12 mouse cellular contexts compared by ENCODE assay signal in genomic region chr17:25663213-25663835, GRCm38 (mm10). TPM values are rescaled to one million over a fixed set of nuclear protein-coding genes. Genes with fewer than 3 reads are reported as not detected.
A peak's percentile ranks its signal among the peaks of the same experiment; 100 is the strongest.
DNase-seq lines count a peak whose midpoint lies in the region; ATAC-seq lines count a peak whose summit lies in the region.
"Had no signal": no experiment of that assay in that cellular context is flagged by ENCODE, and none has a peak within 500 bp of the region (broad histone marks: within the 10 kb centered on the region; RNA-seq: fewer than 3 reads in every experiment).

No protein-coding gene starts in this region.

- H3K36me3 ChIP-seq in embryonic facial prominence, embryonic 10.5 days (replicated peaks): peaks cover 26% of the 10 kb centered on the region
- H3K36me3 ChIP-seq in embryonic facial prominence, embryonic 13.5 days: peaks cover 18% of the 10 kb centered on the region
- H3K36me3 ChIP-seq in limb, embryonic 10.5 days: peaks cover 15% of the 10 kb centered on the region

- 59% methylated on average over 12 of the region's 12 CpGs for WGBS in embryonic facial prominence, embryonic 10.5 days
- 44% methylated on average over 12 of the region's 12 CpGs for WGBS in embryonic facial prominence, embryonic 13.5 days
- WGBS in limb, embryonic 10.5 days: 58% methylated on average over 12 of the region's 12 CpGs

- DNase-seq in layer of hippocampus, adult 9-11 months: peak; percentile 81
- no peak for DNase-seq in layer of hippocampus, adult 9-10 months (ENCODE audit: low spot score)
- no peak for DNase-seq in embryonic facial prominence, embryonic 10.5 days (ENCODE audit: low spot score)
- no peak for DNase-seq in limb, embryonic 10.5 days (ENCODE audit: low spot score)
- no peak for DNase-seq in ovary, postnatal 10 days (ENCODE audit: low spot score)
- DNase-seq: gastrocnemius, postnatal 36 days; kidney, adult 11 months; lung, embryonic 14.5 days had no signal

- peak overlapping the region; percentile 68 for H3K27ac ChIP-seq in embryonic facial prominence, embryonic 10.5 days (replicated peaks)
- H3K27ac ChIP-seq in embryonic facial prominence, embryonic 13.5 days: peak overlapping the region; percentile 75
- peak overlapping the region; percentile 48; the same call in 1 of the 2 replicates for H3K27ac ChIP-seq in limb, embryonic 10.5 days

- no peak overlapping the region for H3K4me2 ChIP-seq in embryonic facial prominence, embryonic 13.5 days
- H3K4me2 ChIP-seq: lung, embryonic 14.5 days had no signal

- H3K4me1 ChIP-seq in embryonic facial prominence, embryonic 10.5 days: peaks cover 23% of the 10 kb centered on the region
- H3K4me1 ChIP-seq in embryonic facial prominence, embryonic 13.5 days: peaks cover 18% of the 10 kb centered on the region
- H3K4me1 ChIP-seq in limb, embryonic 10.5 days: peaks cover 17% of the 10 kb centered on the region

- ATAC-seq in embryonic facial prominence, embryonic 13.5 days (ENCODE audit: insufficient number of reproducible peaks, insufficient read depth, low FRiP score, low TSS enrichment, low read depth): peak; percentile 70; the same call in 1 of the 2 replicates
- no peak for ATAC-seq in inflammation-experienced regulatory T-cells, adult 6 months
- ATAC-seq: activated CD4-positive, CD25-positive, alpha-beta regulatory T cell, adult 4 months had no signal

- H3K9me3 ChIP-seq in embryonic facial prominence, embryonic 10.5 days: no peaks in the 10 kb centered on the region
- H3K9me3 ChIP-seq in embryonic facial prominence, embryonic 13.5 days: no peaks in the 10 kb centered on the region
- no peaks in the 10 kb centered on the region for H3K9me3 ChIP-seq in limb, embryonic 10.5 days (replicated peaks)

- no peaks in the 10 kb centered on the region for H3K27me3 ChIP-seq in embryonic facial prominence, embryonic 10.5 days (replicated peaks; ENCODE audit: low read depth, poor library complexity, severe bottlenecking)
- no peaks in the 10 kb centered on the region for H3K27me3 ChIP-seq in embryonic facial prominence, embryonic 13.5 days
- no peaks in the 10 kb centered on the region for H3K27me3 ChIP-seq in limb, embryonic 10.5 days (ENCODE audit: low read depth, poor library complexity, severe bottlenecking)

- H3K9ac ChIP-seq in embryonic facial prominence, embryonic 13.5 days: no peak overlapping the region
- H3K9ac ChIP-seq: lung, embryonic 14.5 days had no signal

- H3K4me3 ChIP-seq in embryonic facial prominence, embryonic 10.5 days: no peak overlapping the region
- no peak overlapping the region for H3K4me3 ChIP-seq in embryonic facial prominence, embryonic 13.5 days
- no peak overlapping the region for H3K4me3 ChIP-seq in limb, embryonic 10.5 days

RNA-seq across cellular contexts. Expression of gene Gng13, which starts 53.6 kb away (rescaled TPM):
- 1.8 and 2.5 TPM in 2 replicates for polyA plus RNA-seq in embryonic facial prominence, embryonic 10.5 days (2016; fragmentation: Nextera tagmentation; extraction: Ambion mirVana)
- polyA plus RNA-seq in embryonic facial prominence, embryonic 13.5 days (2015; fragmentation: Nextera tagmentation; extraction: Ambion mirVana): 5.8 and 10.3 TPM in 2 replicates
- polyA plus RNA-seq in limb, embryonic 10.5 days (2016; fragmentation: Nextera tagmentation; extraction: Ambion mirVana): 2.0 TPM in 2 replicates
- not detected for polyA plus RNA-seq in inflammation-experienced regulatory T-cells, adult 6 months (2017; shearing (Covaris generic))
- polyA plus RNA-seq: activated CD4-positive, CD25-positive, alpha-beta regulatory T cell, adult 4 months; urinary bladder, adult 2 months had no signal
